Mouse (Mus musculus) heart, adult 10 weeks (tissue): ENCODE measurements around the gene Fam221a. TPM values are rescaled to one million over a fixed set of nuclear protein-coding genes. Genes with fewer than 3 reads are reported as not detected.

Experiments used
- polyA plus RNA-seq: library from polyadenylated mRNA; stranded (reverse); fragments of 350-450 nt; fragmentation: Illumina TruSeq; extraction: RNeasy Lipid Tissue Mini Kit (QIAGEN cat#74804); gene quantifications from one replicate; pipeline ENCODE4 v1.2.3, GENCODE M21; 2014; ENCODE audit warnings: low read depth, low replicate concordance

The Fam221a gene
- 0.92 TPM for polyA plus RNA-seq

GRCm38 (mm10) chr6:49367159-49368054 lies at the start of gene Fam221a:
Gene Fam221a, plus strand, starts transcription at chr6:49367739.

GRCm38 (mm10) chr6:49318966-49319594 lies 48.5 kb upstream of the Fam221a start, which contains the start of gene Ccdc126:
Gene Ccdc126, plus strand, starts transcription at chr6:49319274.

DNA sequence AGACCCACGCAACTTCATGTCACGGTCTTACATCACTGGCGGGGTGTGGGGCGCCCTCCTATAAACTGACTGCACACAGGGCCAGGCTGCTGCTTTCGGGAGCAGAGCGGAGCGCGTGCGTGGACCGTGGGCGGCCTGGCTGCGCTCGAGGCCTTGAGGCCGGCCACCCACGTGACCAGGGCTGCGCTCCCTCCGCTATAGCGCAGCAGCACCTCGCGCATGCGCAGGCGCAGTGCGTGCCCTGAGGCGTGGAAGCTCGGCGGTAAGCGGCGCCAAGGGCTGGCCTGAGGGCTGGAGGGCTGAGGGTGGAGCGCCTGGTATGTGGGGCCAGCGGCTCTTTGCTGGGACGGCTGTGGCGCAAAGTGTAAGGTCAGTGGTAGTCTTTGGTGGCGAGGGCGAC lies 27.8 kb downstream of the Fam221a start, which contains the start of gene Stk31:
Stk31 (plus strand) TSS at position 289 of the 400 bp plus-strand sequence.

Other genes starting within 250 kb of the Fam221a start
- gene Igf2bp3, start 152.8 kb upstream of the Fam221a start, polyA plus RNA-seq: not detected
- 55.2 TPM for gene Tra2a, start 103.7 kb upstream of the Fam221a start, polyA plus RNA-seq
- 4.4 TPM for gene Ccdc126, start 48.5 kb upstream of the Fam221a start, polyA plus RNA-seq
- not detected for gene Stk31, start 27.9 kb downstream of the Fam221a start, polyA plus RNA-seq